8 mouse cellular contexts compared by ENCODE assay signal in genomic region chr11:55098189-55098915, GRCm38 (mm10). TPM values are rescaled to one million over a fixed set of nuclear protein-coding genes. Genes with fewer than 3 reads are reported as not detected.
A peak's percentile ranks its signal among the peaks of the same experiment; 100 is the strongest.
DNase-seq lines count a peak whose midpoint lies in the region; ATAC-seq and TF ChIP-seq lines count a peak whose summit lies in the region.

No protein-coding gene starts in this region.

- no peak for TF ChIP-seq CTCF in kidney, adult 2 months (conservative IDR thresholded peaks at IDR 0.05; ENCODE audit: insufficient read depth, insufficient read length, low read depth, low read length)

- H3K4me1 ChIP-seq in kidney, adult 2 months (ENCODE audit: control insufficient read depth, insufficient read depth, low read length) = peaks cover 13% of the 10 kb centered on the region; the same call in 1 of the 2 replicates
- peaks cover 4% of the 10 kb centered on the region; the same call in 1 of the 2 replicates for H3K4me1 ChIP-seq in hindbrain, embryonic 14.5 days (replicated peaks; ENCODE audit: control insufficient read depth, insufficient read depth, low read length)
- peaks cover 27% of the 10 kb centered on the region for H3K4me1 ChIP-seq in midbrain, embryonic 15.5 days

- H3K9me3 ChIP-seq in hindbrain, embryonic 14.5 days (ENCODE audit: control insufficient read depth, low read length) = no peaks in the 10 kb centered on the region
- no peaks in the 10 kb centered on the region for H3K9me3 ChIP-seq in midbrain, embryonic 15.5 days

- peak overlapping the region; percentile 70 for H3K9ac ChIP-seq in hindbrain, embryonic 14.5 days
- H3K9ac ChIP-seq in midbrain, embryonic 15.5 days = peak overlapping the region; percentile 76

- TF ChIP-seq POLR2A in kidney, adult 2 months (IDR thresholded peaks at IDR 0.05; ENCODE audit: low read depth, low read length) = no peak

- intact Hi-C loops in left cerebral cortex, postnatal 25 days (cut with DNase I) = loop anchor here (5.0 kb wide), 1 partner anchor 59 kb away; no protein-coding TSS in a partner anchor

- peak; percentile 11 for ATAC-seq in activated CD4-positive, CD25-positive, alpha-beta regulatory T cell, adult 4 months
- ATAC-seq in hindbrain, embryonic 14.5 days (ENCODE audit: low FRiP score) = peak; percentile 9; the same call in 1 of the 2 replicates
- ATAC-seq in midbrain, embryonic 15.5 days (replicated peaks) = peak; percentile 37
- ATAC-seq in megakaryocyte progenitor cell, adult 5-6 weeks (replicated peaks; ENCODE audit: poor library complexity) = no peak

- H3K36me3 ChIP-seq in kidney, adult 2 months (ENCODE audit: control insufficient read depth, insufficient read depth, low read length) = no peaks in the 10 kb centered on the region
- H3K36me3 ChIP-seq in hindbrain, embryonic 14.5 days (replicated peaks; ENCODE audit: control insufficient read depth, insufficient read depth) = no peaks in the 10 kb centered on the region
- no peaks in the 10 kb centered on the region for H3K36me3 ChIP-seq in midbrain, embryonic 15.5 days (replicated peaks)

- WGBS in kidney, adult 2 months = 10% methylated on average over 24 of the region's 24 CpGs
- 12% methylated on average over 24 of the region's 24 CpGs for WGBS in hindbrain, embryonic 14.5 days
- WGBS in midbrain, embryonic 15.5 days = 13% methylated on average over 24 of the region's 24 CpGs

- no peak for DNase-seq in kidney, adult 2 months
- DNase-seq in kidney, postnatal 36 days = no peak
- DNase-seq in hindbrain, embryonic 14.5 days (ENCODE audit: low spot score) = no peak
- DNase-seq in left cerebral cortex, postnatal 25 days (ENCODE audit: low spot score in 2 of 2) = no peak
- DNase-seq in adrenal gland, postnatal 14 days = no peak

- H3K4me2 ChIP-seq in hindbrain, embryonic 14.5 days (replicated peaks) = peak overlapping the region; percentile 71
- peak overlapping the region; percentile 81 for H3K4me2 ChIP-seq in midbrain, embryonic 15.5 days

- no peaks in the 10 kb centered on the region for H3K27me3 ChIP-seq in kidney, adult 2 months (replicated peaks; ENCODE audit: control insufficient read depth, insufficient read depth, low read length)
- no peaks in the 10 kb centered on the region for H3K27me3 ChIP-seq in hindbrain, embryonic 14.5 days (ENCODE audit: control insufficient read depth, insufficient read depth, low read length)
- no peaks in the 10 kb centered on the region for H3K27me3 ChIP-seq in midbrain, embryonic 15.5 days (replicated peaks)

- H3K27ac ChIP-seq in kidney, adult 2 months (ENCODE audit: insufficient read depth, low read depth, low read length) = peak overlapping the region; percentile 57
- peak overlapping the region; percentile 44 for H3K27ac ChIP-seq in hindbrain, embryonic 14.5 days
- peak overlapping the region; percentile 80 for H3K27ac ChIP-seq in midbrain, embryonic 15.5 days

- peak overlapping the region; percentile 67 for H3K4me3 ChIP-seq in kidney, adult 2 months (ENCODE audit: insufficient read depth, low read depth, low read length)
- H3K4me3 ChIP-seq in hindbrain, embryonic 14.5 days (replicated peaks; ENCODE audit: low read length) = peak overlapping the region; percentile 56
- peak overlapping the region; percentile 54 for H3K4me3 ChIP-seq in midbrain, embryonic 15.5 days

RNA-seq across cellular contexts. Expression of gene Gm2a, which starts 0.4 kb away (rescaled TPM):
- polyA plus RNA-seq in kidney, adult 2 months (2012; rRNA removed) = 216 TPM in 2 replicates
- 100 to 1,000 TPM; 152 to 191 TPM for polyA plus RNA-seq in activated CD4-positive, CD25-positive, alpha-beta regulatory T cell, adult 4 months (2017; shearing (Covaris generic))
- 32.9 and 35.8 TPM in 2 replicates for polyA plus RNA-seq in hindbrain, embryonic 14.5 days (2014; fragmentation: Nextera tagmentation; extraction: Ambion mirVana)
- polyA plus RNA-seq in midbrain, embryonic 15.5 days (2015; fragmentation: Nextera tagmentation; extraction: Ambion mirVana) = 23.2 and 23.3 TPM in 2 replicates
- 89.0 and 92.0 TPM in 2 replicates for total RNA-seq in megakaryocyte progenitor cell, adult 5-6 weeks (2015)
- 53.6 and 54.6 TPM in 2 replicates for total RNA-seq in megakaryocyte progenitor cell, adult 5-6 weeks (2017)
- 10 to 100 TPM; 38.4 to 41.4 TPM for total RNA-seq in left cerebral cortex, postnatal 25 days (2021)
- 104 and 106 TPM in 2 replicates for total RNA-seq in adrenal gland, postnatal 14 days (2021)

RNA-seq across cellular contexts. Expression of gene Ccdc69, which starts 20.4 kb away (rescaled TPM):
- 1.6 and 2.0 TPM in 2 replicates for polyA plus RNA-seq in kidney, adult 2 months (2012; rRNA removed)
- 10 to 100 TPM; 78.6 to 85.9 TPM for polyA plus RNA-seq in activated CD4-positive, CD25-positive, alpha-beta regulatory T cell, adult 4 months (2017; shearing (Covaris generic))
- polyA plus RNA-seq in hindbrain, embryonic 14.5 days (2014; fragmentation: Nextera tagmentation; extraction: Ambion mirVana) = 0.20 and 0.36 TPM in 2 replicates
- polyA plus RNA-seq in midbrain, embryonic 15.5 days (2015; fragmentation: Nextera tagmentation; extraction: Ambion mirVana) = 0.34 and 0.36 TPM in 2 replicates
- 23.4 and 27.3 TPM in 2 replicates for total RNA-seq in megakaryocyte progenitor cell, adult 5-6 weeks (2015)
- 19.2 and 22.9 TPM in 2 replicates for total RNA-seq in megakaryocyte progenitor cell, adult 5-6 weeks (2017)
- under 1 TPM; 0.32 to 0.37 TPM for total RNA-seq in left cerebral cortex, postnatal 25 days (2021)
- total RNA-seq in adrenal gland, postnatal 14 days (2021) = 8.3 and 12.2 TPM in 2 replicates

RNA-seq across cellular contexts. Expression of gene Slc36a3, which starts 53.2 kb away (rescaled TPM):
- polyA plus RNA-seq in kidney, adult 2 months (2012; rRNA removed) = 0.04 and 0.11 TPM in 2 replicates
- polyA plus RNA-seq in activated CD4-positive, CD25-positive, alpha-beta regulatory T cell, adult 4 months (2017; shearing (Covaris generic)) = 1 to 10 TPM in 1 of 2 experiments, under 1 TPM in 1; 0.36 to 1.2 TPM
- not detected in 2 replicates for polyA plus RNA-seq in hindbrain, embryonic 14.5 days (2014; fragmentation: Nextera tagmentation; extraction: Ambion mirVana)
- polyA plus RNA-seq in midbrain, embryonic 15.5 days (2015; fragmentation: Nextera tagmentation; extraction: Ambion mirVana) = not detected in 2 replicates
- total RNA-seq in megakaryocyte progenitor cell, adult 5-6 weeks (2015) = not detected in 2 replicates
- total RNA-seq in megakaryocyte progenitor cell, adult 5-6 weeks (2017) = 0.14 TPM in 1 of 2 replicates, not detected in the other
- not detected for total RNA-seq in left cerebral cortex, postnatal 25 days (2021)
- total RNA-seq in adrenal gland, postnatal 14 days (2021) = not detected in 2 replicates

Comparison
In these comparisons a context has a peak if more than half of its experiments do, and no peak if none do; other contexts are left out.
1. RNA of gene Ccdc69, which starts 20.4 kb away (polyA plus RNA-seq): 78.6 to 85.9 TPM in activated CD4-positive, CD25-positive, alpha-beta regulatory T cell, adult 4 months; 1.6 to 2.0 TPM in kidney, adult 2 months, 0.20 to 0.36 TPM in hindbrain, embryonic 14.5 days and 0.34 to 0.36 TPM in midbrain, embryonic 15.5 days; every median in the first group is over 10 times any median in the second.
2. Peak in every context shown above with its lines, with median percentiles within 50 percentile points of each other: H3K27ac ChIP-seq and H3K4me3 ChIP-seq.